Mouse (Mus musculus) left cerebral cortex, postnatal 36 days (tissue): ENCODE data around the gene Prkra. TPM values are rescaled to one million over a fixed set of nuclear protein-coding genes. Genes with fewer than 3 reads are reported as not detected.

Source experiments
- DNase-seq, 2 experiments: peaks; one replicate each; pipeline ENCODE4 v3.0.0; 2021 to 2022; ENCODE audit warnings: low spot score in 2 of 2, mixed read lengths in 1 of 2
- intact Hi-C: fragments of 180-260 bp; cut with DNase I; formaldehyde crosslinking; loops from one replicate; pipeline ENCODE4 v1.15.1; 2025
- total RNA-seq, 2 experiments: library from RNA; stranded (reverse); gene quantifications; 2 replicates each; pipeline ENCODE4 v1.2.3; 2021

The Prkra gene
- total RNA-seq, result 10 to 100 TPM; 13.7 to 14.6 TPM

DNA sequence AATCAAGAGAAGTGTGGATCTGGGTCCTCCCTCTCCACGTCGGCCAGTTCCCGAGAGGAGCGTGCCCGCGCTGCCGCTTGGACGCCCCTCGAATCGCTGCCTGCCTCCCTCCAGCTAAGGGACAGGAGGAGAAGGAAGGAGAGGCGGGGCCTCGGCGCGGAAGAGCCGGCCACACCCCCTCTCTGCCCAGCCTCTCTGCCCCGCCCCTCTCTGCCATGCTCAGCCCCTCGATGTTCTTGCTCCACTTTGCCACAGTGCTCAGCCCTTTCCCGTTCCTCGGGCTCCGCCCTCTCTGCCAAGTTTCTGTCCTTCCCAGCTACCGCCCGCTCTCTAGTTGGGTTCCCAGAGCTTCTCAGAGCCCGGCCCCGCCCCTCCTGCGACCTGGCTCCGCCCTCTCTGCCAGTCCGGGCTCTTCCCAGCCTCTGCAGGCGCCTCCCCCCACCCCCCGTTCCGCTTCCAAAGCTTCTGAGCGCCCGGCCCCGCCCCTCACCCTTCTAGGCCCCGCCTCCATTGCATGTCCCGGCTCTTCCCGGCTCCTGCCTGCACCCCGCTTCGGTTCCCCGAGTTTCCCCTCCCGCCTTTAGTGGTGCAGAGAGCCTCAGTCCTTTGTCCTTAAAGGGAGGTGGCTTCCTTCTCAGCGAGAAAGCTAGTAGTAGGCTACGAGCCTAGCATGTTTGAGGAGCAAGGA is at the start of gene Prkra, which contains the start of gene Pjvk:
Gene Prkra, minus strand, starts transcription at position 133 of the 688 bp plus-strand sequence.
Gene Pjvk, plus strand, starts transcription at position 594 of the 688 bp plus-strand sequence.
- intact Hi-C loops, result loop anchor here (2.0 kb wide), 1 partner anchor 25 kb away; the partner anchor contains the start of gene Fkbp7
- DNase-seq, result peak; percentile 91 to 92

DNA sequence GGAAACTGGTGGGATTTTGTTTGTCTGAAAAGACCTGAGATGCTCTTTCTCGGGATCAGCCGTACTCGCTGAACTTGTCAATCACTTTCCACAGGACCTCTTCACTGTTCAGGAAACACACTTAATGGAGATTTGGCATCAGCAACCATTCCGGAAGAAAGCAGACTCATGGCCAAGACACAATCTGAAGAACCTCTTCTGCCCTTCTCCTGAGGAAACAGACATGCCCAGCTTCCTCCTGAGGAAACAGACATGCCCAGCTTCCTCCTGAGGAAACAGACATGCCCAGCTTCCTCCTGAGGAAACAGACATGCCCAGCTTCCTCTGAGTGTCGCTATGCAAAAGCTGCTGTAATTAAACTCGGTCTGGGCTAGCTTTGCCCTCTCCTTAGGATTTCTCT is 47.5 kb upstream of the Prkra start:
- no peak for DNase-seq
- intact Hi-C loops, result no loop called here

DNA sequence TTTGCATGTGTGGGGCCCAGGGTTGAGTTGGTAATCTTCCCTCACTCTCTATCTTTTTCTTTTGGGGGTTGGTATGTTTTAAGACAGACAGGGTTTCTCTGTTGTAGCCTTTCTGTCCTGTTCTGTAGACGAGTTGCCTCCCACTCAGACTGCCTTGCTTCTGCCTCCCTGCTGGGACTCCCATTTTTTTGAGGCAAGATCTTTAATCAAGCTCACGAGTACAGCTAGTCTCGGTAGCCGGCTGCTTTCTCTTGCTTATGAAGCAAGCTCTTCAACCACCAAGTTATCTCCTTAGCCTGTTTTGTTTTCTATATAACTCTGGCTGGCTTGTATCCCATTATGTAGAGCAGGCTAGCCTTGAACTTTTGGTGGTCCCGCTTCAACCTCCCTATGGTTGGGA is 46.0 kb upstream of the Prkra start:
- no peak for DNase-seq
- intact Hi-C loops, result no loop called here

DNA sequence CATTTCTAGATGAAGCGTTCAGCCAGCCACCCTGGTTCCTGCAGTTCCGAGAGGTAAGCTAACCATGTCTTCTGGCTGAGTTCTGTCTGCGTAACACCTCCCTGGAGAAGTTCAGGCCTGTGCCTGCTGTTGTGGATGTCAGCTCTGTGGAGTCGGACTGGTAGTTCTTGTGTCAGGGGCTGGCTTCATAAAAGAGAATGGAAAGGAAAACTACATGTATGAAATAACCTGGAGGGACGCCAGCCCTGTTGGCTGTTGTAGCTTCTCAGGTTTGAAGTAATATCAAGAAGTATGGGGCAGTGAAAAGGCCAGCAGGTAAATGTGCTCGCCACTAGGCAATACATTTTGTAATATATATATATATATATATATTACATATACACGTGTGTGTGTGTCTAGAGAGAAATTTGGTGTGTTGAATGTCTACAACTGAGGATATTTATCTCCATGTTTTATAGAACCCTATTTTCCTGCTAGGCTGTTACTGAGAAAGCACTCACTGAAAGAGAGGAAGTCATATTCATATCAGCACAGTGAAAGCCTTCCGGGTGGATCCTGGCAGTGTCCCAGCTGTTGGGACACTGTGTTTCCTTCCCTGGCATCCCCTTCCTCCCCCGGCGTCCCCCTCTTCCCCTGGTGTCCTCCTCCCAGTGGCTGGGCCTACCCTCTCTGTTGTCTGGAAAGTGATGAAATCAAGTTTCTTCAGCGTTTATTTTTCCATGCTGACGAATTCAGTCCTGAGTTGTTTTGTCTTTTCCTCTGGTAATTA is 42.8 kb upstream of the Prkra start:
- intact Hi-C loops, result no loop called here
- no peak for DNase-seq

DNA sequence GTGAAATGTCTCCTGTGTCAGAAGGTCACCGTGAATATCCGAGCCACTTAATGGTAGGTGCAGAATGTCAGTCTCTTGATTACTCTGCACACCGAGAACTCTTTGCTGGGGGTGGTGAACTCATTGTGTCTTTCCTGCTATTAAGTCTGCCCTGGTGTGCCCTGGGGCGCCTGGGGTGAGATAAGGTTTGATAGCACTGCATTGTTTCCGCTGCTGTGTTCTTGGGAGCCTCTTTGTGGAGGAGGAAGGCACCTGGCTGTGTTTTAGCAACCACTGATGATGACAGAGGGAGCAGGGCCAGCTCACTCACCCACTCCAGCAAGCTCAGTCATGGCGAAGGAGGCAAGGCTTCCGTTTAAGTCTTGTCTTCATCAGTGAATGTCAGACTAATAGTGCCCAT is 40.3 kb upstream of the Prkra start:
- intact Hi-C loops, result no loop called here
- DNase-seq, result no peak

DNA sequence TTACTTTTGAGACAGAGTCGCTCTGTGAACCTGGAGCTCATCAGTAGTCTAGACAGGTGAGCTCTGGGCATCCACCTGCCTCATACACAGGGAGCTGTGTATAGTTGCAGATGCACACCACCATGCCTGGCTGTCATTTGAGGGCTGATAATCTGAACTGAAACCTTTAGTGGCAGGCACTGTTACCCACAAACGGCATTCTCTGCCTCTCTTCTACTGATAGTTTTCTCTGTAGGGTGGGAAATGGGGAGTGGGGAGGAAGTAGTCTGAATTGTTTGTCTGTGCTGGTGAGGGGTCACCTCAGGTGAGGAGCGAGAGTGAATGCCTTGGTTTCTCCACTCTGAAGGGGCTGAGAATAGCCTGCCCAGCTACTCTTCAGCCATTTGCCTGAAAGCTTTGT is 39.8 kb upstream of the Prkra start:
- DNase-seq, result no peak
- intact Hi-C loops, result no loop called here

DNA sequence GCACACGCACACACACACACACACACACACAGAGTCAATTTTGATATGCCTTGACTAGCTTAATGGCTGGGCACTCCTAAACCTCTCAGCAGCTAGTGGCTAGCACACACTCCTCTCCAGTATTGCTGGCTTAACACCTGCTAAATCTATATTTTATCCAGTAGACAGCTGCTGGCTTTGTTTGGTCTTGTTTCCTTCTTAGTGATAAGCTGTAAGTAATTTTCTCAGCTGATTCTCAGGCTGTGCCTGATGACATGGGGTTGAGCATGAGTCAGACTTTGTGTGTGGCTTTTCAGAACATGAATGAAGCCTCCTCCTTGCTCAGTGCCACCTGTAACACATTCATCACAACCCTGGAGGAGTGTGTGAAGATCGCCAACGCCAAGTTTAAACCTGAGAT is 39.2 kb upstream of the Prkra start:
- intact Hi-C loops, result no loop called here
- no peak for DNase-seq

DNA sequence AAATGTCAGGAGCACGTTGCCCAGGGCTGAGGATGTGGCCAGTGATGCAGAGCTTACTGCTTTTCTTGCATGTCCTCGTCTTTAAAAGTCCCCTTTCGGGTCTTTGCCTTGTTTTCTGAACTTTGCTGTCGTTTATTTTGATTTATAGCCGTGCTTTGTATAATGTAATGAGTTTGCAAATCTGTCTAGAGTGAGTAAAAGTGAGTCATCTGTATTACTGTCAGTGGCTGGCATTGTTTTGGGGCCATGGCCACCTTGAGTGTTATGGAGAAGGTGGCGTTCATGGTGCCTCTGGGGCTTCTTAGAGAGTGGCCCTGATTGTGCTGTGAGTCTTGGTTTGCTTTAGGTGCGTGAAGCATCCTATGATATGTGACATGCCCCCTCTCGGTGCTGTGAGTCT is 34.5 kb upstream of the Prkra start:
- intact Hi-C loops, result no loop called here
- DNase-seq, result no peak

DNA sequence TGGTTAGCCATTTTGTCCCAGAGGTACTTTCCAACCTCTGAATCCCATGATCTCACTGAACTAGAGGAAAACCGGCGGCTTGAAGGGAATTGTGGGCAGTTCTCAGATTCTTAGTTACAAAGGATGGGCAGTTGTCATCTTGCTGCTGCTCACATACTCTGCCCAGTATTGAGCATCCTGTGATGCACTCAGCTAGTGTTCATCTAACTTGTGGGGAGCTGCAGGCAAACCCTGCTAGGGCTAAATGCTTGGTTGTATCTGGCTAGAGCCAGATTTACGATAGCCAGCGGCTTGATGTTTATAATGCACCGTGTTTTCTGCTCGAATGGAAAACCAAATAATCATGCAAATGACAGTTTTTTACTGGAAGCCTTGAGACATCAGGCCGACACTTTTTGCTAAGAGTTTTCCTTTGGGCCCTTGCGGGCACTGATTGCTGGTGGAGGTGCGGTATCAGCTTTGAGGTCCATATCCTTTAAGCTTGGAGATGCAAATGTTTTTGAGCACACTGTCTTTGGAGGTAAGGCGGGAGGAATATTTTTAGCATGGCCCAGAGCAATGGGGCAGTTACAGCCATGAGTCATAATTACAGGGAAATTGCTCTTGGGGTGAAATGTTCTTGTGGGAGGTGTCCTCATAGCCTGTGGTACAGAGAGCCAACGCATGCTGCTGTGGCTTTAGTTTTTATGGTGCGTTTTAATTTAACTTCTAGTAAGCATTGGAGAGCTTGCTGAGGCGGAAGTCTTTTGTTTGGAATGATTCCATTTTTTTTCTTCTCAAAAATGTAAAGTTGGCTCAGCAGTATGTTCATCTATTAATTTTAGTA is 28.8 kb upstream of the Prkra start:
- intact Hi-C loops, result no loop called here
- DNase-seq, result no peak

DNA sequence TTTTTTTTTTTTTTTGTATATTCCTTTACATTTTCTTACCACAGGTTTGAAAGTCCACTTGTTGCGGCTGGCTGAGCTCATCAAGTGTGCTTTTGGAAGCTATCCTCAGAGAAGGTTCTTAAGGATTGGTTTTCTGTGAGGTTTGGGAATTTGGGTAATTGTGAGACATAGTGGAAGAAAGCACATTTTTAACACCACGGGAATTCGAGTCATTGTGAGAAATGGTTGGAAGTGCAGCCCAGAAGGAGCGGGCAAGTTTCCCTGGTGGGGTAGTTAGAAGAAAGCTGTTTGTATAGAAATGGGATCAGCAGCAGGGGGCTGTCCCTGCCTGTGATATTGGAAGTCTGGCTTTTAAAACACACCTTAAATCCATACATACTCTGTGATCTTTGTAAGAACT is 28.1 kb upstream of the Prkra start:
- intact Hi-C loops, result no loop called here
- DNase-seq, result no peak

DNA sequence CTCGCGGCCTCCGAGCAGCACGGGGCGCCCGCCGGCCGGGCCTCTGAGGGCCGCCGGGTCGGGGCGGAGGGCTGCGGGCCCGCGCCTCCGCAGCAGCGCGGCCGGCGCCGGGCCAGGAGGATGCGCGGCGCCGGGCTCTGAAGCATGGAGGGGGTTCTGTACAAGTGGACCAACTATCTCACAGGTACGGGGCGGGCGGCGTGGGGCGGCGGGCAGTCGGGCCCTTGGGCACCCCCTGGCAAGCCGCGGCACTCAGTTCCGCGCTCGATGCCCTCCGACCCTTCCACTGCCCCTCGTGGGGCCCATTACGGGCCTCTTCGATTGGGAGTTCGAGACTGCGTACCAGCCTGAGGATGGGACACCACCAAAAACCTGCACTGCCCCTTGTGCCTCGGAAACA is 27.6 kb upstream of the Prkra start:
- intact Hi-C loops, result no loop called here
- DNase-seq, result no peak

DNA sequence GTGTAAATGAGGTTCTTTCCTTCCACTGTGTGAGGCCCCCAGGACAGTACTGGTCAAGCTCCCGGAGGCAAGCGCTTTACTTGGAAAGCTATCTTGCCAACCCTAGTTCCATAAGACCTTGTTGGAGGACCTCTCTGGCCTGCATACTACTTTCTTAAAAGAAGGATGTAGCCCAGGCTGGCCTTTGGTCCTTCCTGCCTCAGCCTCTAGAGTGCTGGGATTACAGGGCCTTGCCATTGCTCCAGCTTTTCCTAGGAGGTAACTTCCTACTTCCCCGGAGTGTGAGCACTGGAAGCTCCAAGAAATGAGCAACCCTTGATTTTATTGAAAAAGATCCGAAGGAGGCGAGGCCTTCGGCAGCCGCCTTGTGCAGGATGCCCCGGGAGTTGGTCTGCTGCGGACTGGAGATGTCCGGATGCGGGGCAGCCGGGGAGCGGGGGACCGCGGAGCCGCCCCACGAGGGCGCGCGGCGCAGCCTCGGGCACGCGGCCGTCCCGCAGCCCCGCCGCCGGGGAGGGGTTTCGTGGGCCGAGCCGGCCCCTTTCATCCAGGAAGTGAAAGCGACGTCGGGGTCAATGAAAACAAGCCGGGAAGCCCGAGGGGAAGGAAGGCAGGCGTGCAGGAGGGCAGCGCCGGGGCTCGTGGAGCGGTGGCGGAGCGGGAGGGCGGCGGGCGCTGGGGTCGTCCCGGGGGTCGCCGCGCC is 27.1 kb upstream of the Prkra start, which contains the start of gene Plekha3:
Gene Plekha3, plus strand, starts transcription at position 557 of the 703 bp plus-strand sequence.
- intact Hi-C loops, result no loop called here
- peak; percentile 87 for DNase-seq

DNA sequence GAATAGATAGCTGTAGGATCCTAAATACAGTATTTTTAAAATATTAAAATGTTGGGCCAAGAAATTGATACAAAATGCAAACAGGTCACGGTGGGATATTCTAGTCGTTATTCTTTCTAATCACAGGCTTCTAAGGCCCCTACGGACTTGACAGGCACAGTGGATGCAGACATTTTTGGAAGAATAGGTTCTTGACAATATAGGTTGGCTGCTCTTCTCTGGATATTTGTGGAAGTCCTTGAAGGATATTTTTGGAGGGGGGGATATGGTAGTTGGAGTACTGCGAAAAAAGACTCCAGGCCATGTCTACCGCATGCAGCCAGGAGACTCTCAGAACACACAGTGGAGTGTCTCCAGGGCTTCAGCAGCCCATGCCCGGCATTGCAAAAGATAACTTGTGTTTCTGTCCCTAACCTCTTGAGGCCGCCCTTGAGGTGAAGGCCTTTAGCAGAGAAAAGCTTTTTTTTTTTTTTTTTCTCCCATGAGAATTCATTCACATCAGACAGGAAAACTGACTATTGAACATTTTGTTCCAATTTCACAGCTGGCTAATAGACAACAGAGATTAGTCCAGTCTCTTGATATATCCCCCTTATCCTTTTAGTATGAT is 25.8 kb upstream of the Prkra start:
- no peak for DNase-seq
- intact Hi-C loops, result loop anchor here (2.0 kb wide), 1 partner anchor 25 kb away; the partner anchor contains the start of genes Pjvk and Prkra

DNA sequence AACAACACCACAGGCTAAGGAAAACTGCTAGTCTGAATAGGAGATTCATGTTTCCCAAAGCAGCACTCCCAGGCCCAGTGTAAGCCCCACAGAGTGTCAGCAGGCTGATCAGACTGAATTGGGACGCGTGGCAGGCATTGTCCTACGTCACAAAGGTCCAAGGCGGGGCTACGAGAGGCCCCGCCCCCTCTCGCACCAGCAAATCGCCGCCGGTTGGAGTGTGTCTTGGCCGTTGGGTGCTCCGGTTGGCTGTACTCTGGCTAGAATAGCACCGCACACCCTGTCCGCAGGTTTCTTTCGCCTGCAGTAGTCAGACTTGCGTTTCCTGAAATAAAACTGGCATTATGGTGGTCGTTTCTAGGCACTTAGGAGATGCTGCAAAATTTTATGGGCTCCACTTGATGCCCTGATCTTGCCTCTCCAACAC is 25.2 kb upstream of the Prkra start, which contains the start of gene Fkbp7:
Gene Fkbp7, minus strand, starts transcription at position 151 of the 427 bp plus-strand sequence.
- intact Hi-C loops, result loop anchor here (2.0 kb wide), 1 partner anchor 24 kb away; the partner anchor contains the start of genes Pjvk and Prkra
- DNase-seq, result peak; percentile 83 to 87

DNA sequence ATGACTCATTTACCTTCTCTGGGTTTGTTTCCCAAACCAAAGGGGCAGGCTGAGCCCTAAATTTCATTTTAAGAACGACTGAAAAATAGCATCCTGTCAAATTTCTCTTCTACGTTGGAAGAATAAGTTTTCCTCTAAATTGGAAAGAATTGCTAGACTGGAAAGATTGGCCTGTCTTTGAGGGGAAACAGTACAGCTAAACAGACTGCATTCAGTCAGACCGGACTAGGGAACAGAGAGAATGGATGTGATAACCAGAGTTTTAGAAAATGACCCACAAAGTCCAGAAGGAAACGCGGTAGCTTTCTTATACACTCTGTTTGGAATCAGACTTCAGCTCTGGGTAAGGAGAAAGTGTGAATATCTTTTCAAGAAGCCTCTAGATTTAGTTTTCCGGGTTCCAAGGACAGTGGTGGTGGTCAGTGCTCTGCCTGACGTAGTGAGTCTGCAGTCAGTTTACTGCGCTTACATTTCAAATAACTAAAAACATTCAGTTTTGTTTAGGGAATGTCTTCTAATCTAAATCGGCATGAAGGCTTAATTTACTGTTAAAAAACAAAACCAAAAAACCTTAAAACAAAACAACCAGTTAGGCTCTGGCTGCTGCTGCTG is 24.4 kb upstream of the Prkra start:
- no peak for DNase-seq
- intact Hi-C loops, result loop anchor here (2.0 kb wide), 1 partner anchor 23 kb away; the partner anchor contains the start of genes Pjvk and Prkra

DNA sequence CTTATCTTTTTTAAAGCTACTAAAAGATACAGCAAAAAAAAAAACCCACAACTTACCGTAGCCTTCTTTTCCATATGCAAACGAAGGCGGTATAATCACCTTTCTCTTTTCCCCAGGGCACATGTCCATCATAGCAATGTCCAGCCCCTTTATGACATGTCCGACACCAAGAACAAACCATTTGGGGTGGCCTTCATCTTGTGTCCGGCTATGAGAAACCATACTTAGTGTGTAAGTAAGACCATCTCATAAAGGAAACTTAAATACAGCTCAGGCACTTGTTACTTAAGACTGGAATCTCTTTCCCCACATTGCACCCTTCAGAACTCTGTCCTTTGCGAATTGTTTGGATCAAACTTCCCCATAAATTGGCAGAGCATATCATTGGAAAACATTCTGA is 23.8 kb upstream of the Prkra start:
- no peak for DNase-seq
- intact Hi-C loops, result loop anchor here (2.0 kb wide), 1 partner anchor 23 kb away; the partner anchor contains the start of genes Pjvk and Prkra

DNA sequence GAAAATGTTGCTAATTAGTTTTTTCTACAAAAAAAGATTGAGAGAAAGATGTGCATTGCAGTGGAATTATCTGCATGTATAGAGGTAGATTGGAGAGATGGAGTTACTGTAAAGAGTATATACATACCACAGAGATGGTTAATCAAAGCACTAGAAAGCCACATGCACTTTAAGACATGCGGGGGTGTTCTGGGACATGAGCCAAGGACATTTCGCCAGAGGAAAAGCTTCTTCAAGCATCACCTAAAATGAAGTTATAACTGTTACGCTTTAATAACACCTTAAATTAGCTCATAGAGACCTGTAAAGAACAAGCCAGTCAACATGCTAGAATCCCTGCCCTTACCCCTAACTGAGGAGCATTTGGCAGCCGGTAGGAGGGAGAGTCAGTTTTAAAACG is 19.4 kb upstream of the Prkra start:
- no peak for DNase-seq
- intact Hi-C loops, result no loop called here

DNA sequence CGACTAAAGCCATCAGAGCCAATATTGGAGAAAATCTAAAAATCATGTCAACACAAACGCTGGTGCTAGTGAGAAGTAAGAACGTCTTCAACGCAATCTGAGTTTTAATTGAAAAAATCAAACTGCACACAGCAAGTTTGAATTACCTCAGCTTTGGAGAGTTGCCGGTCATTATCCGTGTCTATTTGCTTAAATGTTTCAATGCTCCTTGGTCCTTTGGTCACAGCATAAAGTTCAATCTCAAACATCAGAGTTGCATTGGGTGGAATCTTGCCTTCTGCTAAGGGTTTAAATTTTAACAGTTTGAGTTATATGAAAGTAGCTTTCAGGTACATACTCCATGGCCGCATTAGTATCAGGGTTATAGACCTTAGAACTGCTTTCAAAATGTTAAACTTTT is 17.7 kb upstream of the Prkra start:
- intact Hi-C loops, result no loop called here
- DNase-seq, result no peak
